Mouse (Mus musculus) CH12.LX (cell line): ENCODE results near the gene Gabrr2. TPM values are rescaled to one million over a fixed set of nuclear protein-coding genes. Genes with fewer than 3 reads are reported as not detected.

Experiments used
- DNase-seq: peaks from one replicate; pipeline ENCODE4 v3.0.0-alpha.2; 2013; ENCODE audit errors: extremely low read depth
- H3K27ac ChIP-seq: 2 replicates; pipeline ENCODE4 v1.5.1; 2012; ENCODE audit warnings: low read depth, mild to moderate bottlenecking, control low read depth, moderate library complexity; ENCODE audit not compliant: insufficient read depth
- H3K27me3 ChIP-seq: replicated peaks from 2 replicates; pipeline ENCODE3; 2012; ENCODE audit warnings: inconsistent platforms
- H3K36me3 ChIP-seq, 2 experiments: replicated peaks in 1 of 2; 2 replicates each; pipeline versions ENCODE3 to v1.6.1; 2012; ENCODE audit warnings: inconsistent platforms in 1 of 2, low read length in 1 of 2, mild to moderate bottlenecking in 1 of 2, mixed read lengths in 1 of 2, moderate library complexity in 1 of 2; ENCODE audit not compliant: control insufficient read depth in 1 of 2, insufficient read depth in 1 of 2
- H3K4me1 ChIP-seq, 2 experiments: 2 replicates each; pipeline ENCODE4 v1.6.1; 2012; ENCODE audit warnings: inconsistent platforms in 1 of 2, moderate library complexity in 1 of 2; ENCODE audit not compliant: insufficient read depth in 2 of 2, control insufficient read depth in 1 of 2
- H3K4me2 ChIP-seq: 2 replicates; pipeline ENCODE4 v1.6.1; 2012; ENCODE audit warnings: low read depth, mild to moderate bottlenecking, control low read depth; ENCODE audit not compliant: poor library complexity, insufficient read depth, severe bottlenecking
- H3K4me3 ChIP-seq, 3 experiments: fragments of 150-350 bp in 1 of 3; sonication (generic) in 1 of 3; replicated peaks in 1 of 3; 2 replicates each; pipeline versions ENCODE3 to v1.5.1; 2011 to 2012; ENCODE audit warnings: low read depth in 2 of 3, low read length in 2 of 3, mild to moderate bottlenecking in 2 of 3, moderate library complexity in 2 of 3, control low read depth in 1 of 3, improper control_type of control experiment in 1 of 3, inconsistent platforms in 1 of 3, mixed read lengths in 1 of 3; ENCODE audit not compliant: poor library complexity in 1 of 3
- H3K79me2 ChIP-seq: replicated peaks from 2 replicates; pipeline ENCODE4 v1.6.1; 2012; ENCODE audit warnings: mild to moderate bottlenecking, moderate library complexity; ENCODE audit not compliant: control insufficient read depth, poor library complexity, insufficient read depth, severe bottlenecking; ENCODE audit errors: extremely low read depth
- H3K9ac ChIP-seq: 2 replicates; pipeline ENCODE4 v1.6.1; 2012; ENCODE audit warnings: low read depth, mild to moderate bottlenecking, control low read depth, moderate library complexity; ENCODE audit not compliant: insufficient read depth
- H3K9me3 ChIP-seq: replicated peaks from 2 replicates; pipeline ENCODE3; 2012; ENCODE audit warnings: low read length, inconsistent platforms, mixed read lengths
- BHLHE40 ChIP-seq: IDR thresholded peaks from 2 replicates; pipeline ENCODE4 v1.6.1; 2011; ENCODE audit warnings: mild to moderate bottlenecking, low read depth, low read length, improper control_type of control experiment
- CHD1 ChIP-seq: IDR thresholded peaks from 2 replicates; pipeline ENCODE4 v1.6.1; 2012; ENCODE audit warnings: low read depth, low read length, improper control_type of control experiment, inconsistent platforms
- CHD2 ChIP-seq: IDR thresholded peaks from 2 replicates; pipeline ENCODE4 v1.6.1; 2011; ENCODE audit warnings: low read length, improper control_type of control experiment
- CTCF ChIP-seq, 2 experiments: IDR thresholded peaks in 1 of 2; conservative IDR thresholded peaks in 1 of 2; 2 replicates each; pipeline ENCODE4 v1.5.1; 2011 to 2012; ENCODE audit warnings: low read depth in 2 of 2, low read length in 2 of 2, improper control_type of control experiment in 1 of 2, inconsistent platforms in 1 of 2, mild to moderate bottlenecking in 1 of 2, moderate library complexity in 1 of 2
- ELF1 ChIP-seq: IDR thresholded peaks from 2 replicates; pipeline ENCODE4 v1.6.1; 2014; ENCODE audit warnings: low read depth, mild to moderate bottlenecking, inconsistent platforms, low read length, improper control_type of control experiment
- ETS1 ChIP-seq: conservative IDR thresholded peaks from 2 replicates; pipeline ENCODE4 v1.6.1; 2012; ENCODE audit warnings: low read depth, mild to moderate bottlenecking, inconsistent platforms, low read length, improper control_type of control experiment, moderate library complexity
- GABPA ChIP-seq: IDR thresholded peaks from 2 replicates; pipeline ENCODE4 v1.6.1; 2012; ENCODE audit warnings: low read depth, low read length, improper control_type of control experiment, inconsistent platforms; ENCODE audit not compliant: insufficient replicate concordance
- HCFC1 ChIP-seq: IDR thresholded peaks from 2 replicates; pipeline ENCODE4 v1.6.1; 2012; ENCODE audit warnings: low read depth, mild to moderate bottlenecking, inconsistent platforms, low read length, improper control_type of control experiment
- IRF4 ChIP-seq: IDR thresholded peaks from 2 replicates; pipeline ENCODE4 v1.6.1; 2014; ENCODE audit warnings: low read depth, mild to moderate bottlenecking, inconsistent platforms, low read length, improper control_type of control experiment
- JUND ChIP-seq: conservative IDR thresholded peaks from 2 replicates; pipeline ENCODE4 v1.6.1; 2011; ENCODE audit warnings: low read depth, low read length, improper control_type of control experiment
- MEF2A ChIP-seq: IDR thresholded peaks from 2 replicates; pipeline ENCODE4 v1.6.1; 2014; ENCODE audit warnings: low read depth, mild to moderate bottlenecking, inconsistent platforms, low read length, improper control_type of control experiment, borderline replicate concordance
- MXI1 ChIP-seq: IDR thresholded peaks from 2 replicates; pipeline ENCODE4 v1.6.1; 2011; ENCODE audit warnings: mild to moderate bottlenecking, low read depth, low read length, improper control_type of control experiment
- MYC ChIP-seq: IDR thresholded peaks from 2 replicates; pipeline ENCODE4 v1.6.1; 2011; ENCODE audit warnings: low read depth, mild to moderate bottlenecking, improper control_type of control experiment, low read length
- NELFE ChIP-seq: IDR thresholded peaks from 2 replicates; pipeline ENCODE4 v1.6.1; 2011; ENCODE audit warnings: low read depth, low read length, improper control_type of control experiment
- NRF1 ChIP-seq: IDR thresholded peaks from 2 replicates; pipeline ENCODE4 v1.6.1; 2014; ENCODE audit warnings: low read depth, mild to moderate bottlenecking, inconsistent platforms, low read length, improper control_type of control experiment, moderate library complexity
- POLR2A ChIP-seq: IDR thresholded peaks from 2 replicates; pipeline ENCODE4 v1.6.1; 2011; ENCODE audit warnings: low read depth, mild to moderate bottlenecking, improper control_type of control experiment, low read length
- POLR2AphosphoS2 ChIP-seq: IDR thresholded peaks from 2 replicates; pipeline ENCODE4 v1.6.1; 2011; ENCODE audit warnings: low read depth, low read length, improper control_type of control experiment
- RAD21 ChIP-seq: IDR thresholded peaks from 2 replicates; pipeline ENCODE4 v1.6.1; 2011; ENCODE audit warnings: low read depth, mild to moderate bottlenecking, low read length, improper control_type of control experiment, moderate library complexity
- SIN3A ChIP-seq: IDR thresholded peaks from 2 replicates; pipeline ENCODE4 v1.6.1; 2012; ENCODE audit warnings: low read length, improper control_type of control experiment, inconsistent platforms
- TBP ChIP-seq: conservative IDR thresholded peaks from 2 replicates; pipeline ENCODE4 v1.6.1; 2011; ENCODE audit warnings: low read depth, low read length, improper control_type of control experiment
- TCF12 ChIP-seq: IDR thresholded peaks from 2 replicates; pipeline ENCODE4 v1.6.1; 2014; ENCODE audit warnings: low read depth, mild to moderate bottlenecking, inconsistent platforms, low read length, improper control_type of control experiment
- UBTF ChIP-seq: IDR thresholded peaks from 2 replicates; pipeline ENCODE4 v1.6.1; 2012; ENCODE audit warnings: low read depth, mild to moderate bottlenecking, inconsistent platforms, low read length, improper control_type of control experiment, moderate library complexity
- USF1 ChIP-seq: IDR thresholded peaks from 2 replicates; pipeline ENCODE4 v1.6.1; 2014; ENCODE audit warnings: low read depth, mild to moderate bottlenecking, inconsistent platforms, low read length, improper control_type of control experiment
- ZMIZ1 ChIP-seq: IDR thresholded peaks from 2 replicates; pipeline ENCODE4 v1.6.1; 2012; ENCODE audit warnings: low read depth, mild to moderate bottlenecking, inconsistent platforms, low read length, improper control_type of control experiment
- ZNF384 ChIP-seq: IDR thresholded peaks from 2 replicates; pipeline ENCODE4 v1.6.1; 2012; ENCODE audit warnings: low read depth, low read length, improper control_type of control experiment, inconsistent platforms
- dilution Hi-C: fragments of 300-500 bp; cut with MboI; formaldehyde crosslinking; loops from 2 replicates; pipeline ENCODE4 v1.14.3; 2020; ENCODE audit warnings: low sequenced_read_pairs; ENCODE audit not compliant: extremely low pct_unique_long_range_greater_than_20kb, extremely low pct_ligation_motif_present
- in situ Hi-C: fragments of 300-500 bp; cut with MboI; formaldehyde crosslinking; loops from 3 replicates; pipeline ENCODE4 v1.14.3; 2019; ENCODE audit warnings: low sequenced_read_pairs, low pct_ligation_motif_present, low pct_unique_long_range_greater_than_20kb, mixed read lengths
- polyA plus RNA-seq: library from polyadenylated mRNA; unstranded; fragments of >175 nt; gene quantifications from 2 replicates; pipeline ENCODE4 v1.2.1, GENCODE M21; 2012; ENCODE audit warnings: low read depth; ENCODE audit not compliant: insufficient read length
- total RNA-seq, 2 experiments: library from RNA; depleted of rRNA; stranded (reverse); fragments of 300-350 nt in 1 of 2; fragments of >200 nt in 1 of 2; gene quantifications; 2 replicates each; pipeline ENCODE4 v1.2.3; 2012 to 2014

Gene Gabrr2
- total and polyA plus RNA-seq, 3 experiments = 0.42 to 0.59 TPM; not detected in 1

DNA sequence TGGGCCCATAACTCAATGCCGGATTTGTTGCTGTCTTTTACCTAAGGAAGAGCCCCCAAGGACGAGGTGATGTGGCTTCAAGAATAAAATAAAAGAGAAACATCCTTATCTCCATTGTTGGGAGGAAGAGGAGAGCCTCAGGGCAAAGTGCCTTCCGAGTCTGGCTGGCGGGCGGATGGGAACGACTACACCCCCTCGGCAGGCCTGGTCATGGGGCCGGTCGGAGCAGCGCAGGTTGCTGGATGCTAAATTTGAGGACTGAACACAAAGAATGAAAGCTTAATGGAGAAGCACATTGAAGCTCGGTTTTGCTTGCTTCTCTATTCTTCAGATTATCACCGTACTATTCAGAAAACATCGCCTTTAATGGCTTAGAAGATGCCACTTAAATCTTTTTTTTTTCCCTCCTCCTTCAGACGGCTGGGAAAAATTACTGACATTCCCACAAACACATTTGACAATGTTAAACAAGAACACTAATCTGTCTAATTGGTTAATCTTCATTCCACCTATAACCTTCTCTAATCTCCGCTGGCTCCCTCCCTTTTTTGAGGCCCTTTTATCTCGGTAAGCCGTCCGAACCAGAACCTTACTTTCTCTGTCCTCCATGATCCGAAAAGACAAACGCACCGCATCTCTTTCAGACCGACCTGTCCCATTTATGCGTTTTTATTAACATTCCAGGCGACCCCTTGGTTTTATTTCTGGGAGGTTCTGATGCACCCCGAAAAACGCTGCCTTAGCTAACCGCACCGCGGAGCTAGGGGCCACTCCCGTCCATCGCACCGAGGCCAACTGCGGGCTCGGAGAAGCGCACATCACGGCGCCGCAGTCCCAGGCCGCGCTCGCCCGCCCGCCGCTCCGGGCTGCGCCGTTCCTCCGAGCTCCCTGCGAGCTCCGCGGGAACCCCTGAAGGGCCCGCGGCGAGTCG, 32.3 kb upstream of the Gabrr2 start:
- in situ Hi-C loops = loop anchor here (10.0 kb wide), 1 partner anchor 264 kb away; the partner anchor contains the start of gene Pnrc1

GRCm38 (mm10) chr4:33031195-33031960, 31.4 kb upstream of the Gabrr2 start, which contains the start of gene Ube2j1:
TSS of gene Ube2j1 (plus strand) at chr4:33031416.
- in situ Hi-C loops = loop anchor here (10.0 kb wide), 1 partner anchor 263 kb away; the partner anchor contains the start of gene Pnrc1
- peaks cover 10% of the 10 kb centered on the region for H3K9me3 ChIP-seq
- H3K4me1 ChIP-seq = peaks cover 13 to 44% of the 10 kb centered on the region in 2 experiments
- TF ChIP-seq RAD21 (no peak), UBTF (peak; percentile 96), MXI1 (peak; percentile 73; the same call in 1 of the 2 replicates), ZMIZ1 (peak; percentile 84), CHD2 (no peak), SIN3A (peak; percentile 72; the same call in 1 of the 2 replicates), ELF1 (peak; percentile 32; the same call in 1 of the 2 replicates), TCF12 (peak; percentile 85; the same call in 1 of the 2 replicates), POLR2A (peak; percentile 91), NELFE (peak; percentile 87), GABPA (0 out of 2 replicates have a peak, but pooled peaks have one; percentile 6), ETS1 (no peak), HCFC1 (peak; percentile 61), NRF1 (peak; percentile 59), JUND (no peak), USF1 (no peak), CTCF (conservative IDR thresholded peaks at IDR 0.05 in 1 of 2, IDR thresholded peaks at IDR 0.05 in 1 of 2; ENCODE audit: low read depth in 2 of 2, low read length in 2 of 2) (no peak), MEF2A (0 out of 2 replicates have a peak, but pooled peaks have one; percentile 41)
- peaks cover 29 to 51% of the 10 kb centered on the region in 2 experiments for H3K36me3 ChIP-seq
- H3K4me2 ChIP-seq = peak within 1 kb of the TSS; percentile 77
- H3K27ac ChIP-seq = peak within 1 kb of the TSS; percentile 85
- H3K9ac ChIP-seq = peak within 1 kb of the TSS; percentile 99
- H3K4me3 ChIP-seq = peak within 1 kb of the TSS; percentile 92 to 97 (median 96)
- no peaks in the 10 kb centered on the region for H3K27me3 ChIP-seq
- dilution Hi-C loops = no loop called here
- peak; percentile 69 for DNase-seq
- peaks cover 64% of the 10 kb centered on the region for H3K79me2 ChIP-seq

More for the DNA sequence above, 32.3 kb upstream of the Gabrr2 start:
- dilution Hi-C loops = no loop called here
- Histone ChIP-seq H3K27ac (peak overlapping the region; percentile 85), H3K9ac (peak overlapping the region; percentile 99), H3K27me3 (no peaks in the 10 kb centered on the region), H3K4me3 (peak overlapping the region; percentile 92 to 97 (median 96)), H3K79me2 (peaks cover 56% of the 10 kb centered on the region), H3K4me2 (peak overlapping the region; percentile 77), H3K36me3 (peaks cover 20 to 43% of the 10 kb centered on the region in 2 experiments), H3K4me1 (peaks cover 13 to 43% of the 10 kb centered on the region in 2 experiments), H3K9me3 (peaks cover 7% of the 10 kb centered on the region)
- TF ChIP-seq MEF2A (0 out of 2 replicates have a peak, but pooled peaks have one; percentile 9), TCF12 (no peak), ZNF384 (no peak), MYC (peak; percentile 59; the same call in 1 of the 2 replicates), SIN3A (peak; percentile 71), POLR2A (no peak), HCFC1 (peak; percentile 8; the same call in 1 of the 2 replicates), BHLHE40 (no peak), CHD1 (peak; percentile 89; the same call in 1 of the 2 replicates), TBP (0 out of 2 replicates have a peak, but pooled peaks have one; percentile 49), POLR2AphosphoS2 (0 out of 2 replicates have a peak, but pooled peaks have one; percentile 33), MXI1 (peak; percentile 37; the same call in 1 of the 2 replicates), IRF4 (0 out of 2 replicates have a peak, but pooled peaks have one; percentile 22)
- peak; percentile 40 for DNase-seq
